Mouse (Mus musculus): ENCODE measurements around the gene Htra3. TPM values are rescaled to one million over a fixed set of nuclear protein-coding genes. Genes with fewer than 3 reads are reported as not detected.

Gene Htra3
- total RNA-seq, 1 experiment: 0.71 TPM

DNA sequence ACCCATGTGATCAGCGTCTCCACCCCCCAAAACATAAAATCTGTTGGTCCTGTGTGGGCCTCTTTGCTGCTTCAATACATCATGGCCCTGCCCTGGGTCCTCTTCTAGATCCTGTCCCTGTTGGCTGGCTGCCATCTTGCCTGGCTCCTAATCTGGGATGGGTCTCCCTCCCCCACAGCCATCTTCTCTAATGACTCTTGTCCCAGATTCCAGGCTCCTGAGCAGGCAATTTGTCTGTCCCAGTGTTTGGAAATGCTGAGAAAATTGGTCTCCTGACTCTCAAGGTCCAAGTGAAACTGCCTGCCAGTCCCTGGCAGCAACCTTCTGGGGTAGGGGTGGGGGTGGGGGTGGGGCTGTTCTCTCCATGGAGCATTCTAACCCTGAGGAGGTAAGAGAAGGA, 40.3 kb upstream of the Htra3 start:
- no peak for DNase-seq (ENCODE audit: low read depth, low spot score)
- Histone ChIP-seq H3K9ac (ENCODE audit: insufficient read depth, low read depth, low read length, poor library complexity, severe bottlenecking) (no peak overlapping the region), H3K27ac (ENCODE audit: insufficient read depth, low read depth, low read length, poor library complexity, severe bottlenecking) (no peak overlapping the region), H3K9me3 (ENCODE audit: control insufficient read depth, insufficient read depth, low read depth, low read length) (no peaks in the 10 kb centered on the region), H3K4me1 (ENCODE audit: control insufficient read depth in 2 of 2, insufficient read depth in 2 of 2, low read length in 2 of 2, poor library complexity in 1 of 2) (peaks cover 5 to 46% of the 10 kb centered on the region in 2 experiments), H3K4me3 (ENCODE audit: insufficient read depth in 1 of 2, low read depth in 1 of 2, low read length in 2 of 2, poor library complexity in 1 of 2, severe bottlenecking in 1 of 2) (no peak overlapping the region), H3K36me3 (ENCODE audit: control insufficient read depth, insufficient read depth, low read length, poor library complexity, severe bottlenecking) (peaks cover 4% of the 10 kb centered on the region; the same call in 1 of the 2 replicates)
- in situ Hi-C loops (cut with MboI; ENCODE audit: low sequenced_read_pairs in 2 of 2, unreplicated experiment in 2 of 2): loop anchor here in 1 of 2 experiments (10.0 kb wide), 1 partner anchor 125 kb away; no protein-coding TSS in a partner anchor
- TF ChIP-seq ZNF384 (IDR thresholded peaks at IDR 0.05; ENCODE audit: low read depth, low read length) (no peak), MAFK (IDR thresholded peaks at IDR 0.05; ENCODE audit: insufficient read depth, low read depth, low read length) (no peak)

DNA sequence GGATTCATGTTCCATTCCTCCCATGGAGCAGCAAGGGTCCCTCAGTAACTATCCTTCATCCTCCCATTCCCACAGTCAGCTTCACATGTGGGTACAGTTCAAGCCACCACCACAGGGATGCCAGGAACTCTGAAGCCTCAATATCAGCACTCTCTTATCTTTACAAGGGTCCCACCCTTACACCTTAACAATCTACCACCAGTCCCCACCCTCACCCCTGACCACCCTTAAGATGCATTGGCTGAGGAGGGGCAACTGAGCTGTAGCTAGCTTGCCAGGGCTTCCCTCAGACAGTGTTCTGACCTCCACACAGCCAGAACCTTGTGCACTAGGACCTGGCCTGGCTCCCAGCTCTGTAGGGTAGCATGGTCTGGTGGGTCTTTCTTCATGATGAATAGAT, 39.8 kb upstream of the Htra3 start:
- no peak for DNase-seq (ENCODE audit: low read depth, low spot score)
- H3K9ac ChIP-seq (ENCODE audit: insufficient read depth, low read depth, low read length, poor library complexity, severe bottlenecking): no peak overlapping the region
- peaks cover 4% of the 10 kb centered on the region; the same call in 1 of the 2 replicates for H3K36me3 ChIP-seq (ENCODE audit: control insufficient read depth, insufficient read depth, low read length, poor library complexity, severe bottlenecking)
- H3K27ac ChIP-seq (ENCODE audit: insufficient read depth, low read depth, low read length, poor library complexity, severe bottlenecking): no peak overlapping the region
- no peaks in the 10 kb centered on the region for H3K9me3 ChIP-seq (ENCODE audit: control insufficient read depth, insufficient read depth, low read depth, low read length)
- H3K4me1 ChIP-seq (ENCODE audit: control insufficient read depth in 2 of 2, insufficient read depth in 2 of 2, low read length in 2 of 2, poor library complexity in 1 of 2): peaks cover 5 to 46% of the 10 kb centered on the region in 2 experiments
- in situ Hi-C loops (cut with MboI; ENCODE audit: low sequenced_read_pairs in 2 of 2, unreplicated experiment in 2 of 2): loop anchor here in 1 of 2 experiments (10.0 kb wide), 1 partner anchor 125 kb away; no protein-coding TSS in a partner anchor
- H3K4me3 ChIP-seq (ENCODE audit: insufficient read depth in 1 of 2, low read depth in 1 of 2, low read length in 2 of 2, poor library complexity in 1 of 2, severe bottlenecking in 1 of 2): no peak overlapping the region
- TF ChIP-seq HCFC1 (IDR thresholded peaks at IDR 0.05; ENCODE audit: borderline replicate concordance, insufficient read depth, low read length): no peak
- TF ChIP-seq MAFK (IDR thresholded peaks at IDR 0.05; ENCODE audit: insufficient read depth, low read depth, low read length): no peak
- no peak for TF ChIP-seq CHD2 (IDR thresholded peaks at IDR 0.05; ENCODE audit: low read depth, low read length)
- no peak for TF ChIP-seq ZC3H11A (IDR thresholded peaks at IDR 0.05; ENCODE audit: borderline replicate concordance, low read depth, low read length)
- no peak for TF ChIP-seq ZNF384 (IDR thresholded peaks at IDR 0.05; ENCODE audit: low read depth, low read length)

DNA sequence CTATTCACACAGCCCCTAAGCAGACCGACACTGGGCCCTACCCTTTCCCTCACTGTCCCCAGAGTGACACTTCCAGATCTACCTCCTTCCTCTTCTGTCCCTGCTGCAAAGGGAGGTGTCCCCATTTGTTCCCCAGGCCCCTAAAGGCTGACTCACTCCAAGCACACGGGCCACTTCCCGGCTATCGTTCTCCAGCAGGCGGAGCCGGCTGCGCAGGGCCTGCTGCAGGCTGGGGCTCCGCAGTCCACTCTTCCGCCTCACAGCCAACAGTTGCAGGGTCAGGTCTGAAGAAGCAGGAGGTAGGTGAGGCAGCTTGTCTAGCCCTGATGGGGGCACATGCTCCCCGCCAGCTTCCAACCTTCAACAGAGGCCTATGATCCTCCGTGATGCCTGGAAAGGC, 39.2 kb upstream of the Htra3 start:
- no peak for DNase-seq (ENCODE audit: low read depth, low spot score)
- no peak overlapping the region for H3K27ac ChIP-seq (ENCODE audit: insufficient read depth, low read depth, low read length, poor library complexity, severe bottlenecking)
- in situ Hi-C loops (cut with MboI; ENCODE audit: low sequenced_read_pairs in 2 of 2, unreplicated experiment in 2 of 2): loop anchor here in 1 of 2 experiments (10.0 kb wide), 1 partner anchor 124 kb away; no protein-coding TSS in a partner anchor
- H3K9ac ChIP-seq (ENCODE audit: insufficient read depth, low read depth, low read length, poor library complexity, severe bottlenecking): no peak overlapping the region; the same call in 1 of the 2 replicates
- H3K4me3 ChIP-seq (ENCODE audit: insufficient read depth in 1 of 2, low read depth in 1 of 2, low read length in 2 of 2, poor library complexity in 1 of 2, severe bottlenecking in 1 of 2): no peak overlapping the region
- H3K36me3 ChIP-seq (ENCODE audit: control insufficient read depth, insufficient read depth, low read length, poor library complexity, severe bottlenecking): peaks cover 4% of the 10 kb centered on the region; the same call in 1 of the 2 replicates
- no peaks in the 10 kb centered on the region for H3K9me3 ChIP-seq (ENCODE audit: control insufficient read depth, insufficient read depth, low read depth, low read length)
- TF ChIP-seq ZNF384 (IDR thresholded peaks at IDR 0.05; ENCODE audit: low read depth, low read length) (no peak), MAFK (IDR thresholded peaks at IDR 0.05; ENCODE audit: insufficient read depth, low read depth, low read length) (no peak), CHD2 (IDR thresholded peaks at IDR 0.05; ENCODE audit: low read depth, low read length) (no peak), ZC3H11A (IDR thresholded peaks at IDR 0.05; ENCODE audit: borderline replicate concordance, low read depth, low read length) (no peak), HCFC1 (IDR thresholded peaks at IDR 0.05; ENCODE audit: borderline replicate concordance, insufficient read depth, low read length) (no peak)
- H3K4me1 ChIP-seq (ENCODE audit: control insufficient read depth in 2 of 2, insufficient read depth in 2 of 2, low read length in 2 of 2, poor library complexity in 1 of 2): peaks cover 5 to 44% of the 10 kb centered on the region in 2 experiments

DNA sequence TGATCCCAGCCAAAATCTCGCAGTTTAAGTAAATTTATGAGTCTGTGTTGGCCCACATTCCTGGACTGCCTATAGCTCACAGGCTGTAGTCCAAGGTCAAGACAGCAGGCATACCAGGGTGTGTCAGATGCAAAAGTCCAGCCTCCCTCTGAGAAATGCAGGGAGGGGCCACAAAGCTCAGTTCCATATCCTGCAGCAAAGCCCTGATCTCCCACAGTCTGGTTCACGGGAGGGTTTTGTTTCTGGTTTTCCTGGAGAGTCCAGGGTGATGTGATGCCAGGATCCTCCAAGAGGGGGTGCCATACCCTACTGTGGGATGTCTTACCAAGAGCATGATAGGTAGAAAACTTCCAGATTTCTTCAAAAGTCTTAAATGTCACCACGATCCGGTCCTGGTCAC, 38.4 kb upstream of the Htra3 start:
- Histone ChIP-seq H3K9ac (ENCODE audit: insufficient read depth, low read depth, low read length, poor library complexity, severe bottlenecking) (no peak overlapping the region; the same call in 1 of the 2 replicates), H3K36me3 (ENCODE audit: control insufficient read depth, insufficient read depth, low read length, poor library complexity, severe bottlenecking) (peaks cover 4% of the 10 kb centered on the region; the same call in 1 of the 2 replicates), H3K9me3 (ENCODE audit: control insufficient read depth, insufficient read depth, low read depth, low read length) (no peaks in the 10 kb centered on the region), H3K27ac (ENCODE audit: insufficient read depth, low read depth, low read length, poor library complexity, severe bottlenecking) (no peak overlapping the region; the same call in 1 of the 2 replicates), H3K4me3 (ENCODE audit: insufficient read depth in 1 of 2, low read depth in 1 of 2, low read length in 2 of 2, poor library complexity in 1 of 2, severe bottlenecking in 1 of 2) (no peak overlapping the region), H3K4me1 (ENCODE audit: control insufficient read depth in 2 of 2, insufficient read depth in 2 of 2, low read length in 2 of 2, poor library complexity in 1 of 2) (peaks cover 5 to 38% of the 10 kb centered on the region in 2 experiments)
- DNase-seq (ENCODE audit: low read depth, low spot score): peak; percentile 94
- in situ Hi-C loops (cut with MboI; ENCODE audit: low sequenced_read_pairs in 2 of 2, unreplicated experiment in 2 of 2): loop anchor here in 1 of 2 experiments (10.0 kb wide), 1 partner anchor 123 kb away; no protein-coding TSS in a partner anchor
- TF ChIP-seq MAFK (IDR thresholded peaks at IDR 0.05; ENCODE audit: insufficient read depth, low read depth, low read length): no peak
- TF ChIP-seq CHD2 (IDR thresholded peaks at IDR 0.05; ENCODE audit: low read depth, low read length): no peak
- TF ChIP-seq ZC3H11A (IDR thresholded peaks at IDR 0.05; ENCODE audit: borderline replicate concordance, low read depth, low read length): no peak
- TF ChIP-seq HCFC1 (IDR thresholded peaks at IDR 0.05; ENCODE audit: borderline replicate concordance, insufficient read depth, low read length): no peak
- TF ChIP-seq ZNF384 (IDR thresholded peaks at IDR 0.05; ENCODE audit: low read depth, low read length): no peak
